Mouse (Mus musculus): Measurements from ENCODE around the gene Arid3c.

DNA sequence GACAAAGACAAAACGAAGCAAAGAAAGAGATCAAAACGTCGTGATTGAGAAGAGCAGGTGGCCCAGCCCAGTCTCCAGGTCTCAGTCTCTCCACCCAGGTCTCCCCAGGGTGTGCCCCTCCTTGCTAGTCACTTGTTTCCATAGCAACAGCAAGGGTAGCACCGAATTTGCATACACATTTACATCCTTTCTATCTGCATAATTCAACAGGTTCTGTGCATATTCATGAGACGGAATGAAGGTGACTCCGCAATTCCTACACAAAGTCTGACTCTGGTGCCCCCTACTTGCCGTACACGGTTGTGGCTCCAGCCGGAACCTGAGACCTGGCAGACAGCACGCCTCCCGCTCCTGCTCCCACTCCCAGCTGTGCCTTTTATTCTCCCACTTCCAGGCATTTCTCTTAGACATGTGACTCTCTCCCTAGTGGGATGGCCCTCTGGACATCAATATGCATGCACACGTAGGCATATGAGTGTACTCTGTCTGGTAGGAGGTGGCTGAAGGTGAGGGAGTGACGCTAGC is 23.9 kb downstream of the Arid3c start:
- TF ChIP-seq POLR2A (IDR thresholded peaks at IDR 0.05; ENCODE audit: insufficient read depth, low read depth, low read length) (no peak), CTCF (IDR thresholded peaks at IDR 0.05) (peak; percentile 80)

Data from heart, adult 2 months (tissue).